Mouse (Mus musculus): Measurements from ENCODE around the gene Tbc1d16. TPM values are rescaled to one million over a fixed set of nuclear protein-coding genes. Genes with fewer than 3 reads are reported as not detected.

The Tbc1d16 gene
- polyA plus RNA-seq, 1 experiment from 2014 or later = 11.7 TPM

DNA sequence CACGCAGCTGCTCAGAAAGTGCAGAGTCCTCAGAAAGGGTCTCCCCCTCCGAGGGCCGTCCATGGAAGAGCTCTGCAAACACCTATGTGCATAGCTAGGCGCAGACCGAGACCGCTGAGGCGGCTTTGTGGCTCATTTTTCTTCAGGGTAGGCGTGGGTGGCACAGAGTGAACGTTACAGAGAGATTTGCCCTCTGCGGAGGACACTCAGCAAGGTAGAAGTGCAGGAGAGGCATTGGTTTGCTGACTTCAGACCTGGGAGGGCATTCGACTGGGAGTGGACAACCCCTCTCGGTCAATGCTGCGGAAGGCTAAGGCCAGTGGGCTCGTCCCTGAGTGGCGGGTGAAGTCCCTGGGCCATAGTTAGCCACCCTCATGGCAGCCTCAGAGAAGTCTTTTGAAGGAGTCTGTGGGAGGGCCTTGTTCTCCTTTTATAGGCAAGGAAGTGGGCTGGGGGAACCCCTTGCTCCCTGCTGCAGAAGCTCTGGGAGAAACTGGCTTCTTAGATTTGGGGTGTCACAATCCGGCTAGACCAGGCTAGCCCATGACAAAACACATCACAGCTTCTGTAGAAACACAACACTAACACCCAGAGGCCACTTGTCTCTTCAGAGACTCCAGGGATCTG is 84.8 kb downstream of the Tbc1d16 start:
- Histone ChIP-seq H3K4me1 (ENCODE audit: control insufficient read depth, insufficient read depth, low read length) (peaks cover 7% of the 10 kb centered on the region), H3K9me3 (ENCODE audit: control insufficient read depth, low read length) (no peaks in the 10 kb centered on the region), H3K36me3 (ENCODE audit: control insufficient read depth, insufficient read depth, low read length) (peaks cover 11% of the 10 kb centered on the region; the same call in 1 of the 2 replicates), H3K4me3 (ENCODE audit: low read depth, low read length) (no peak overlapping the region), H3K9ac (ENCODE audit: low read depth, low read length) (no peak overlapping the region), H3K4me2 (ENCODE audit: low read depth, low read length) (no peak overlapping the region), H3K27me3 (replicated peaks; ENCODE audit: control insufficient read depth, insufficient read depth, low read length) (no peaks in the 10 kb centered on the region; the same call in 1 of the 2 replicates), H3K27ac (replicated peaks; ENCODE audit: low read depth, low read length) (no peak overlapping the region)
- WGBS = 81% methylated on average over 16 of the region's 16 CpGs
- DNase-seq (ENCODE audit: low spot score) (no peak), ATAC-seq (ENCODE audit: low read depth) (no peak)

DNA sequence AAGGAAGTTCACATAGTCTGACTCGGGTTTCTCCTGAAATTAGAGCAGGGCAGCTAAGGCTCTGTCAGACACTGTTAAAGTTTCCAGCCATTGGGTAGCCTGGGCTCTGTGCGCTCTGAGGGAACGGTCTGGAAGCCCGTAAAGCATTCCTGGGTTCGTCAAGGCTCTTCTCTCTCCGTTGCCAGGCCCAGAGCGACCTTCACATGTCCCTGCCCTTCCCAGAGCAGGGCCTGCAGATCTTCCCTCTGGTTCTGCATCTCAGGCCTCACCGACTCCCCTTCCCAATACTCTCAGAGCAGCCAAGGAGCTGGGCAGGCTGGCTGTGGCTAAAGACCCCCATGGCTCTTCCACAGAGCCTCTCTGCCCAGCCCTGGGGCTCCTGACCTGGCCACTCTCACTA is 85.7 kb downstream of the Tbc1d16 start:
- WGBS = 84% methylated on average over 8 of the region's 8 CpGs
- Histone ChIP-seq H3K27me3 (replicated peaks; ENCODE audit: control insufficient read depth, insufficient read depth, low read length) (no peaks in the 10 kb centered on the region; the same call in 1 of the 2 replicates), H3K9me3 (ENCODE audit: control insufficient read depth, low read length) (no peaks in the 10 kb centered on the region), H3K4me3 (ENCODE audit: low read depth, low read length) (no peak overlapping the region), H3K27ac (replicated peaks; ENCODE audit: low read depth, low read length) (no peak overlapping the region), H3K9ac (ENCODE audit: low read depth, low read length) (no peak overlapping the region), H3K4me2 (ENCODE audit: low read depth, low read length) (no peak overlapping the region), H3K36me3 (ENCODE audit: control insufficient read depth, insufficient read depth, low read length) (0 out of 2 replicates have a peak, but pooled peaks cover 3% of the 10 kb centered on the region), H3K4me1 (ENCODE audit: control insufficient read depth, insufficient read depth, low read length) (peaks cover 7% of the 10 kb centered on the region)
- ATAC-seq (ENCODE audit: low read depth) (no peak), DNase-seq (ENCODE audit: low spot score) (no peak)

DNA sequence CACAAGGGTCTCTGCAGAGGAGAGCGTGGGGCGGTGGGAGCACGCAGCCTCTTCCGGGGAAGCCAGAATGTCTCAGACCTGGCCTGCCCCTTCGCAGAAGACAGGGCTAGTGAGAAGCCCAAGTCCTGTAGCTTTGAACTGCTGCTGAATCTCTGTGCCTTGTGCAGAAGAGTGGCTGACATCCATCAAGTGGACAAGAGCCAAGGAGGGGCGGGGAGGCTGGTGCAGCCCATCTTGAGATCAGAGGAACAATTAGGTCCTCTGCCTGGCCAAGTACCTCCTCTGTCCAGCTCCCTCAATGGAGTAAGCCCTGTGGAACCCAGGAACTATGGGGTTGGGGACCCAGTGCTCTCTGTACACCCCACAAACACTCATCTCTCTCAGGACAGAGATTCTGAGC is 89.3 kb downstream of the Tbc1d16 start:
- Histone ChIP-seq H3K4me1 (ENCODE audit: control insufficient read depth, insufficient read depth, low read length) (peaks cover 6% of the 10 kb centered on the region), H3K27me3 (replicated peaks; ENCODE audit: control insufficient read depth, insufficient read depth, low read length) (no peaks in the 10 kb centered on the region; the same call in 1 of the 2 replicates), H3K4me3 (ENCODE audit: low read depth, low read length) (no peak overlapping the region), H3K27ac (replicated peaks; ENCODE audit: low read depth, low read length) (no peak overlapping the region), H3K9me3 (ENCODE audit: control insufficient read depth, low read length) (no peaks in the 10 kb centered on the region), H3K36me3 (ENCODE audit: control insufficient read depth, insufficient read depth, low read length) (no peaks in the 10 kb centered on the region), H3K9ac (ENCODE audit: low read depth, low read length) (no peak overlapping the region), H3K4me2 (ENCODE audit: low read depth, low read length) (no peak overlapping the region)
- WGBS = 87% methylated on average over 6 of the region's 6 CpGs
- DNase-seq (ENCODE audit: low spot score) (no peak), ATAC-seq (ENCODE audit: low read depth) (no peak)

DNA sequence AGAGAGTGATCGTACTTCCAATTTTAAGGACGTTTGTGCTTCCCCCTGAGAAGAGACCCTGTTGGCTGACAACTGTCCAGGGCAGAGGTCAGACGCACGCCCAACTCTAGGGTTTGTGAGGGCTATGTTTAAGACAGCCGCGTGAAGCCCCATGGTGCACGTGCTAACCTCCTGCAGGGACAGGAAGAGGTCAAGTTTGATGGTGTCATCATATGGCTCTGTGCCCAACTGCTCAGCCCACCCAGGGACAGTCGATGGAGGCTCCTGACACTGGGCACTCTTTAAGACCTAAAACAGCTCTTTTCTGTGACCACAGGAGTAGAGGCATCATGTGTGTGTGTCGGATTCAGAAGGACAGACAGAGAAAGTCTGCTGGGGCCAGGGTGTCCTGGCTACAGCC is 90.1 kb downstream of the Tbc1d16 start:
- Histone ChIP-seq H3K4me1 (ENCODE audit: control insufficient read depth, insufficient read depth, low read length) (peaks cover 9% of the 10 kb centered on the region), H3K27me3 (replicated peaks; ENCODE audit: control insufficient read depth, insufficient read depth, low read length) (0 out of 2 replicates have a peak, but pooled peaks cover 4% of the 10 kb centered on the region), H3K27ac (replicated peaks; ENCODE audit: low read depth, low read length) (no peak overlapping the region), H3K9me3 (ENCODE audit: control insufficient read depth, low read length) (no peaks in the 10 kb centered on the region), H3K4me3 (ENCODE audit: low read depth, low read length) (no peak overlapping the region), H3K4me2 (ENCODE audit: low read depth, low read length) (no peak overlapping the region), H3K36me3 (ENCODE audit: control insufficient read depth, insufficient read depth, low read length) (no peaks in the 10 kb centered on the region), H3K9ac (ENCODE audit: low read depth, low read length) (no peak overlapping the region)
- ATAC-seq (ENCODE audit: low read depth) = no peak
- no peak for DNase-seq (ENCODE audit: low spot score)
- WGBS = 83% methylated on average over 9 of the region's 9 CpGs

DNA sequence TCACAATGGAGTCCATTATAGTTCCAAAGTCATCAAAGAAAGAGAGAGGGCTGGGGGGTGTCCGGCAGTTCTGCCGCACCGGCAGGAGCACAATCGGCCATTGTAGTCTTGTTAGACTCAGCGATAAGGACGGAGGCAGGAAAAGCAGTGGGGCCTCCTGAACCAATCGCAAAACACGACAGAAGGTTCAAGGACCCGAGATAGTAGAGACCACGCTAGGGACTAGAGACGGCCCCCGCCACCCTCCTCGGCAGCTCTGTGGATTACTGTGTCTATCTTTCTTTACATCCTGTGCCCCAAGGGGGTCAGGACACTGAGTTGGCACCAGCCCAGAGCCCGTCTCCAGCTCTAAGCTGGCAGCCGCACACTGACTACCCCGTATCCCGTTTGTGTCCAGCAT is 93.7 kb downstream of the Tbc1d16 start:
- Histone ChIP-seq H3K9ac (ENCODE audit: low read depth, low read length) (no peak overlapping the region), H3K27me3 (replicated peaks; ENCODE audit: control insufficient read depth, insufficient read depth, low read length) (peaks cover 14% of the 10 kb centered on the region; the same call in 1 of the 2 replicates), H3K27ac (replicated peaks; ENCODE audit: low read depth, low read length) (no peak overlapping the region), H3K36me3 (ENCODE audit: control insufficient read depth, insufficient read depth, low read length) (no peaks in the 10 kb centered on the region), H3K9me3 (ENCODE audit: control insufficient read depth, low read length) (no peaks in the 10 kb centered on the region), H3K4me1 (ENCODE audit: control insufficient read depth, insufficient read depth, low read length) (peaks cover 9% of the 10 kb centered on the region), H3K4me3 (ENCODE audit: low read depth, low read length) (no peak overlapping the region), H3K4me2 (ENCODE audit: low read depth, low read length) (no peak overlapping the region)
- DNase-seq (ENCODE audit: low spot score) = no peak
- ATAC-seq (ENCODE audit: low read depth) = no peak
- 23% methylated on average over 17 of the region's 17 CpGs for whole genome bisulfite sequencing

DNA sequence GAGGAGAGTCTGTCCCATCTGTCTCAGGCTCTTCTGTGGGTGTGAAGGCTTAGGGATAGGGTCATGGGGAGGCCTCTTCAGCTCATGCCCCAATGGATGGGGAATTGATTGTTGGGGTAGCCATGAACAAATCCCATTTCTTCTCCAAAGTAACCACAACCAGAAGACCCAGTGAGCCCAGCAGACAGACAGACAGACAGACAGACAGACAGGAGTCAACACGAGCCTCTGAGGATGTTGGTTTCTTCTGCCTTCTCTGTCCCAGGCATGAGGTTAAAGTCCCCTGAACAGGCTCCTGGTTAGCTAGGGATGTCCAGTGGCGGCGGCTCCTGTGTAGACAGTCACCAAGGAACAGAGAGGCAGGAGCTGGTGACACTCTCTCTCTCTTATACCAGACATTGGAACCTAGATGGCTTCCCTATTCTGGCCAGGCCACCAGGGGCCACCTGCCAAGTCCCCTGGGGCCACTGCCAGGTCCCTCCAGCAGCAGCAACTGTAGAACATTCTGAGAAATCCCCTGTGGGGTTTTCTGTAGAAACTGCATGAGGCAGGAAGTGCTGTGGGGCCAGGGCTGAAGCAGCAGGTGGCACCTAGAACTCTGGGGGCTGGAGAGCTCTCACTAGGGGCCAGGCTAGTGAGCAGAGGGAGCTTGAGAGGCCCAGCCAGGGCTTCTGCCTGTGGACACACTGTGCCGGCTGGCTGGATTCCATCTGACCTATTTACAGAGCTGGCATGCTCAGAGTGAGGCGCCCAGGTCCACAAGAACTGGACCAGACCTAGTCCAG is 94.7 kb downstream of the Tbc1d16 start:
- peak; percentile 39 for DNase-seq (ENCODE audit: low spot score)
- Histone ChIP-seq H3K36me3 (ENCODE audit: control insufficient read depth, insufficient read depth, low read length) (no peaks in the 10 kb centered on the region), H3K9me3 (ENCODE audit: control insufficient read depth, low read length) (no peaks in the 10 kb centered on the region), H3K27me3 (replicated peaks; ENCODE audit: control insufficient read depth, insufficient read depth, low read length) (peaks cover 14% of the 10 kb centered on the region), H3K4me2 (ENCODE audit: low read depth, low read length) (no peak overlapping the region), H3K4me1 (ENCODE audit: control insufficient read depth, insufficient read depth, low read length) (peaks cover 9% of the 10 kb centered on the region), H3K27ac (replicated peaks; ENCODE audit: low read depth, low read length) (no peak overlapping the region), H3K4me3 (ENCODE audit: low read depth, low read length) (no peak overlapping the region), H3K9ac (ENCODE audit: low read depth, low read length) (no peak overlapping the region)
- no peak for ATAC-seq (ENCODE audit: low read depth)
- 76% methylated on average over 5 of the region's 5 CpGs for WGBS

DNA sequence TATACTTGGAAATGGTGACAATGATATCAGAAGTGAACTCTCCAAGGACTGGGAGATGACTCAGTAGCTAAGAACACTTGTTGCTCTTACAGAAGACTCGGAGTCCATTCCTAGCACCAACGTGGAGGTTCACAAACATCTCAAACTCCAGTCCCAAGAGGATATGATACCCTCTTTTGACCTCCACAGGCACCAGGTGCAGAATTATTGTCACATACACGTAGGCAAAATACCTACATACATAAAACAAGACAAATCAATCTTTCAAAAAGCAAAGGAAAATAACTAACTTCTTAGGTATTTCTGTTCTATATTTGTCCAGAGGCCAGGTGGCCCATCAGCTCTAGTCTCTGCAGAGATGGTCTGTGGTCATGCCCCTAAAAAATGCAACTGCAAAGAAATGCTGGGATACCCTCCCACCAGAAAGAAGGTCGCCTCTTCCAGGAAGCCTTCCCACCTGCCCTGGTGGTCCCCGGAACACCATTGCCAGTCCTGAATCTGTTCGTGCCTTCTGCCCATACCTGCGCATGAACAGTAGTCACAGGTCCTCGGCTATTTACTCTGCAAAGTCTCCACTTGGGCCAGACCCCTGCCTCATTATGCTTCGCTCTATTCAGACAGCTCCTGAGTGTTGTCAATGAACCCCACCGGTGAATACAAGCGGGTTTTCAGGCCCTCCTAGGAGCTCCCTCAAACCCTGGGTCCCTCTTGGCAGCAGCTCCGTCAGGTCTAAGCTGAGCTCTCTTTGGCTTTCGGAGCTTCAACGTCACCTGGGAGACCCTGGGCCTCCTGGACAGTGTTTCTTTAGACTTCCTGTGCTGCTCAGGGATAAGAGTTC is 95.9 kb downstream of the Tbc1d16 start:
- H3K4me3 ChIP-seq (ENCODE audit: low read depth, low read length) = no peak overlapping the region
- ATAC-seq (ENCODE audit: low read depth) = no peak
- WGBS = 81% methylated on average over 14 of the region's 14 CpGs
- DNase-seq (ENCODE audit: low spot score) = no peak
- no peak overlapping the region for H3K4me2 ChIP-seq (ENCODE audit: low read depth, low read length)
- no peaks in the 10 kb centered on the region for H3K9me3 ChIP-seq (ENCODE audit: control insufficient read depth, low read length)
- no peak overlapping the region for H3K9ac ChIP-seq (ENCODE audit: low read depth, low read length)
- H3K36me3 ChIP-seq (ENCODE audit: control insufficient read depth, insufficient read depth, low read length) = no peaks in the 10 kb centered on the region
- peaks cover 16% of the 10 kb centered on the region for H3K4me1 ChIP-seq (ENCODE audit: control insufficient read depth, insufficient read depth, low read length)
- H3K27ac ChIP-seq (replicated peaks; ENCODE audit: low read depth, low read length) = no peak overlapping the region
- H3K27me3 ChIP-seq (replicated peaks; ENCODE audit: control insufficient read depth, insufficient read depth, low read length) = peaks cover 14% of the 10 kb centered on the region

DNA sequence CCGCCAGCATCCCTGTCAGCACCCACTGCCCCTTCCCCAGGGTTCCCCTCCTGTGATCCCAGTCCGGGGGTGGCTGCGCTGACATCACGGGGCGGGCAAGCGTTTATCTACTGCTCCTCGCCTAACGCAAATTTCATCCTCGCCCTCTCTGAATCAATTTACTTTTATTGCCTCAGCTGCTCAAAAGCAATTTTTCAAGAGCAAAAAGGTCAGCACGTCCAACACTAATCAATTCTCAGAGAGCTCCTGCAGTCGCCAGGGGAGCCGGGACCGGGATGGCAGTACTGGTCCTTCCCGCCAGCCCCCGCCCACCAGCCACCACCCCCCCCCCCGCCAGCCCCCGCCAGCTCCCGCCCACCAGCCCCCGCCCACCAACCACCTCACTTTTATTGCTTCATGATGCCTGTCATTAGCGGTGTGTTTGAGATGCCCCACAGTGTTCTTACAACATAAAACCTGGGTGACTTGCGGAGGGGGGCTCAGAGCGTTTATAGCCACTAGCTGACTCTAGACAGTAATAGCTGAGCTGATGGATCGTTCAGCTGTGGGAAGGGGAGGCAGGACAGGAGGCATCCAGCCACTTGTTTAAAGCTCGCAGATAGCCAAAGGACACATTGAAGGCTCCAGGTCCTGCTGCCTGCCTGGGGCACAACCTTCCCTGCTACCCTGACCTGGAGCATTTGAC is 98.1 kb downstream of the Tbc1d16 start:
- Histone ChIP-seq H3K4me1 (ENCODE audit: control insufficient read depth, insufficient read depth, low read length) (peaks cover 33% of the 10 kb centered on the region), H3K36me3 (ENCODE audit: control insufficient read depth, insufficient read depth, low read length) (no peaks in the 10 kb centered on the region), H3K9me3 (ENCODE audit: control insufficient read depth, low read length) (no peaks in the 10 kb centered on the region), H3K27me3 (replicated peaks; ENCODE audit: control insufficient read depth, insufficient read depth, low read length) (peaks cover 14% of the 10 kb centered on the region), H3K4me2 (ENCODE audit: low read depth, low read length) (peak overlapping the region; percentile 44), H3K9ac (ENCODE audit: low read depth, low read length) (no peak overlapping the region), H3K27ac (replicated peaks; ENCODE audit: low read depth, low read length) (no peak overlapping the region), H3K4me3 (ENCODE audit: low read depth, low read length) (peak overlapping the region; percentile 15; the same call in 1 of the 2 replicates)
- DNase-seq (ENCODE audit: low spot score) (no peak), ATAC-seq (ENCODE audit: low read depth) (no peak)
- 14% methylated on average over 23 of the region's 24 CpGs for WGBS

All from embryonic facial prominence, embryonic 14.5 days (tissue).